Mouse (Mus musculus): ENCODE measurements at regions not wholly inside any gene's neighbourhood (a gene's known extent, or its start where the extent isn't known, plus 50 kb on each side); places are given as distances from the start of the nearest gene placed in this dataset.

DNA sequence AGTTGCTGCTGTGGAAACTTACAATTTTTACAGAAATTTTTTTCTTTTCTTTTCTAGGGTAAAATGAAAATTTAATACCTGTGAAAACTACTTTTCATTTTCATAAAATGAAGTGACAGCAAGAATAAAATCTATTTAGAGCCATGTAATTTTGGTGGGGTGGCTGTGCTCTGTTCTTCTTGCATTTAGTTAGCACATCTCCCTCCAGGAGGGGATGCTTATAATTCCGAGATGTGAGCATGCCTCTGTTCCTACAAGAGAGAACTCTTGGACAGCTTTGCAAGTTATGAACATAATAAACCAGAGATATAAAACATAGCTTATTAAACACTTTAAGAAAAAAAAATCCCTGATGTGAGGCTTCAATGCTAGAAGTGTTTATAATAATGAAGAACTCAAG lies 313.9 kb upstream of the Dph6 start:
- DNase-seq (ENCODE audit: low spot score in 2 of 2) = no peak

GRCm38 (mm10) chr2:114993419-114993818 lies 338.7 kb upstream of the Dph6 start:
- DNase-seq (ENCODE audit: low spot score in 2 of 2) = no peak

- no peak for DNase-seq (ENCODE audit: low spot score in 2 of 2)
These were observed 339.1 kb upstream of the Dph6 start for GRCm38 (mm10) chr2:114993882-114994281.

GRCm38 (mm10) chr2:114994691-114995347 lies 340.1 kb upstream of the Dph6 start:
- DNase-seq (ENCODE audit: low spot score in 2 of 2) = no peak

GRCm38 (mm10) chr2:115013916-115014315 lies 359.2 kb upstream of the Dph6 start:
- no peak for DNase-seq (ENCODE audit: low spot score in 2 of 2)

DNA sequence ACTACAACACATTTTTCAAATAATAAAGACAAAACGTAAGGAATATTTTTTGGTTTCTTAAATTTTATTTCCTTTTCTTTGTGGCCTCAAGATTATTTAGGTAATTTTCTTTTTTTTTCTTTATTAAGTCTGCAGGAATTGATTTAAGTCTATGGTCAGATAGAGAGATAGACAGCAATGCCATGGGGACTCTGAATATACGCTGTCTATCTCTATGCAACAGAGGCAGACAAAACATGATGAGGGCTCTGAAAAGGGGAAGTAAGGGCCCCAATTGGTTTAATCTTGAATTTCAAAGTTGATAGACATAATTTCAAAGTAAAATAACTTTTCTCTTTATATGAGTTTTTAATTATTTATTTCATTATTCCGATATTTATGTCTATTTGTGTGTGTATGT lies 372.0 kb upstream of the Dph6 start:
- DNase-seq (ENCODE audit: low spot score in 2 of 2) = no peak

- DNase-seq (ENCODE audit: low spot score in 2 of 2) = no peak
These were observed 376.4 kb upstream of the Dph6 start for GRCm38 (mm10) chr2:115031134-115031533.

- DNase-seq (ENCODE audit: low spot score in 2 of 2) = no peak
These were observed 381.4 kb upstream of the Dph6 start for GRCm38 (mm10) chr2:115036205-115036604.

DNA sequence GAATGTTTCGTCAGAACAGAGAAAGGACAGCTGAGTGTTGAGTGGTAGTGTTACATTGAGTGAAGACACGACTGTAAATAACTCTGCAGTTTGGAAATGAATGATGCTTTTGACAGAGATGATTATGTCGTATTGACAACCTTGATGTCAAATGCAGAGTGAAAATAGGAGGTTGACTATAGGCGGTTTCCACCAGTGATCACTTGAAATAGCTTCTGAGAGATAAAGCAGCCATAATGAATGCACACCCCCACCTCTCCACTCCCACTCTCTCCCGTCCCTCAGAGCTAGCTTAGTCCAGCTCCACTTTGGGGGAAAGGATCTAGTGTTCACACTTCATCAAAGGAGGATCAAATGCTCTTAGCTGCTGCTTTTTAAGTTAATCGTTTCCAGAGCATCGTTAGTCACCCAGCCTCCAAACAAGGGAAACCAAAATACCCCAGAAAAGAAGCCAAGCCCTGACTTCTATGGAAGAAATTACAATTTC lies 387.6 kb upstream of the Dph6 start:
- DNase-seq (ENCODE audit: low spot score in 2 of 2) = no peak

DNA sequence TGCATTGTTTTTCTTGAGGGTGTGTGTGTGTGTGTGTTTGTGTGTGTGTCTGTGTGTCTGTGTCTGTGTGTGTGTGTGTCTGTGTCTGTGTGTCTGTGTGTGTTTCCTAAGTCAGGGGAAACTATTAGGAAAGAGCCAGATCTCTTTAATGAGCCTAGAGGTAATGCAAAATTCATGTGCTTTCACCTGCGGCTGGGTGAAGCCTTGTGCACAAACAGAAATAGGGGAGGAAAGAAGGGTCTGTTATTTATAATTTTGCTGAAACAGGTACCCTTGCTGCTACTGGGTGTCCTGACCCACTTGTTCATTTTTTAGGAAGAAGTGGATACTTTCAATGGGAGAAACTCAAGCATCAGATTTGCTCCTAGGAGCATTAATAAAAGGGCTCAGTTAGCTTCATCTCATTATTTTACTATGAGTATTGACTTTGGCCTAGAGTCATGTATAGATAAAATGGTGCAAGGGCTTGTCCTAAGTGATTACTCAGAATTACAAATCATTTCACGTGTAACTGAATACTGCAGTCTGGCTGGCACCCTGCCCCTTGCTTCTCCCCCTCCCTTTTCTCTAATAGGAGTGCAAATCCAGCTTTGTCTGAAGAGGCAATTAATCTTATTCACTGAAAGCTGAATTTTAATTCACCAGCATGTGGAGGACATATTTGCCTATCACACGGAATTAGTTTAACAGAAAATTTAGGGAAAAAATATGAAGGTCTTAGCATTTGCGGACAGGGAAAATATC lies 401.7 kb upstream of the Dph6 start:
- DNase-seq (ENCODE audit: low spot score in 2 of 2) = no peak

GRCm38 (mm10) chr2:115057200-115057599 lies 402.4 kb upstream of the Dph6 start:
- DNase-seq (ENCODE audit: low spot score in 2 of 2) = no peak

DNA sequence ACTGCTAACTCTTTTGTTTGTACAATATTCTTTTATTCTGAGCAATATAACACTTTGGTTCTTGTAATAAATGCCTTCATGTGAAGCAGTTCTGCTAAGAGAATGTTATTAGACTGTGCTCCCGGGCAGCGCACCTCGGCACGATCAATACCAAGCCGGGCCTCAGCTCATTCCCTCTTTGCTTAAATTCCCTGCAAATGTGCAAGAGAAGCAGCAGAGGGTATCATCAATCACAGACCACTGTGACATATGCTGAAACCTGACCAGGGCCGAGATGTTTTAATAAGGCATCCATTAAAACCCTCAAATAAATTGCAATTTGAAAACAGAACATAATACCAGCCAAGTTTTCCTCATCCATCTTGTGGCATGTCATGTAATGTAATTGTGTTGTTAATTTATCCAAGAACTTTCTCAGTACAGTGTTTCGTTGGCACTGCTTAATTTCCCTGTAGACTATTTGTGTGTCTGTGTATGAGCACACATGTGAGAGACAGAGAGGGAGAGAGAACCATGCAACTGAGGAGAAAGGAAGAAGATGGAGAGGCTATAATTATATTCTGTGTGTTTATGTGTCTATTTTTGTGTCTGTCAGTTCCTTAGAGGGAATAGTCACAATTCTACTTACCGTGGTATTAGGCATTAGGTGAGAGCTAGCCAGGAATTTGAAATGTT lies 412.9 kb upstream of the Dph6 start:
- no peak for DNase-seq (ENCODE audit: low spot score in 2 of 2)

DNA sequence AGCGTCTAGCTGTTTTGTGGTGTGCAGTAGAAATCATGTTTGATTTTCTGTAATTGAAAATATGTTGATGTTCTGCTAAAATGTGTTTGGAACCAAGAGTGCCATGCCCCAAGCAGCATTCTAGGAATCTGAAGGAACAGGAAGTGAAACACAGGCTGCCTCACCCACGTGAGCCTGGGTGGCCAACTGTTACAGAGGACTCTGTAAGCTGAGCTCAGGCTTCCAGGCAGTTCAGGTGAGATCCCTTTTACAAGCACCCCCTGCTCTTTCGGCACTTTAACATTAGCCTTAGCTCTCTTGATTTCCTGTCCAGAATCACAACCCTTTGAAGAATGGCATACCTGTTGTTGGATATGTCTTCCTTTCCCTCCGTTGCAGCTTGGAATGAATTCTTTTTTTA lies 414.9 kb upstream of the Dph6 start:
- DNase-seq (ENCODE audit: low spot score in 2 of 2) = no peak

- no peak for DNase-seq (ENCODE audit: low spot score in 2 of 2)
These were observed 415.4 kb upstream of the Dph6 start for GRCm38 (mm10) chr2:115070123-115070522.

DNA sequence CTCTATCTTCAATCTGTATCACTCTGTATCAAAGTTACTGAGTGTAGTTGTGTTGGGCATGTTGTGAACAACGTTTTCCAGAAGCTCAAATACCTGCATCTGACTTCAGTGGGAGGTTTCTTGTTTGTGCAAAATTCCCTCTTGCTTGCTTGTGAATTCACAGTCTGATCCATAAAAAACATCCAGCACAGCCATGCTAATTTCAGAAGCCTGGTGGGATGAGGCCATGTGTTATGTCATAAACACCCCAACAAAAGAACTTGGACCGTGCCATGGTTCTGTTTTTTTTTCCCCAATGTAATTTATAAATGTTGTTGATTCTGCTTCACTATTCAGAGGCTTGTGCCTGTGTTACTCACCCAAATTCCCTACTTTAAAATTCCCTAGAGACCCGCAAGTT lies 415.9 kb upstream of the Dph6 start:
- DNase-seq (ENCODE audit: low spot score in 2 of 2) = no peak

- no peak for DNase-seq (ENCODE audit: low spot score in 2 of 2)
These were observed 427.0 kb upstream of the Dph6 start for GRCm38 (mm10) chr2:115081563-115082291.

GRCm38 (mm10) chr2:115082292-115082809 lies 427.6 kb upstream of the Dph6 start:
- no peak for DNase-seq (ENCODE audit: low spot score in 2 of 2)

DNA sequence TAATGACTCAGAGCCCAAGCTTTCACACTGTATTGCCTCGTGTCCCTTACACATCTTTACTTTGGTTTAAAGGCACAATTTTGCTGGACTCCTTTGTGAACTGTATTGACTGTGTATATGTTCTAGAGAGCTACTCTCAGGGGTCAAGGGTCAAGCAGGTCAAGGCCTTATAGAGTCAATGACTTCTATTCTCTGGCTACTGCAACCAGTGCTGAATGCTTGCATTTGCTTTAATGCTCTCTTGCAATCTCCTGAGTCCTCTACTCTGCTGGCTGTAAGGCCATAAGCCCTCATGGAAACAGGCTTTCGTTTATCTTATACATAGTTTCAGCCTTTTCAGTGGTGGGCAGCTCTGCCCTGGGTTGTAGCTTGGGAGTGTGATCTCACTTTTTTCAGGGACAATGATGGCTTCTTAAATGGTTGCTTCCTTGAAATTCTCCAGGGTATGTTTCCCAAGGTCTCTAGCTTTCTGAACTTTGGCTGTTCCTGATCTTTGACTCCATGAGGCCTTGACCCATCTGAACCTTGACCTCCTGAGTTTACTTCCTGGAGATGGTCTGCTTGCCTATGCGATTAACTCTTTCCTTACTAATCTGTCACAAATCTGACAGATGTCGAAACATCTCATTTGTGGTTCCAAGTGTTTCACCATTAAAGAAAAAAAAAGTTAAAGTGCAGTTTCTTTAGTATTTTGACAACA lies 433.8 kb upstream of the Dph6 start:
- no peak for DNase-seq (ENCODE audit: low spot score in 2 of 2)

DNA sequence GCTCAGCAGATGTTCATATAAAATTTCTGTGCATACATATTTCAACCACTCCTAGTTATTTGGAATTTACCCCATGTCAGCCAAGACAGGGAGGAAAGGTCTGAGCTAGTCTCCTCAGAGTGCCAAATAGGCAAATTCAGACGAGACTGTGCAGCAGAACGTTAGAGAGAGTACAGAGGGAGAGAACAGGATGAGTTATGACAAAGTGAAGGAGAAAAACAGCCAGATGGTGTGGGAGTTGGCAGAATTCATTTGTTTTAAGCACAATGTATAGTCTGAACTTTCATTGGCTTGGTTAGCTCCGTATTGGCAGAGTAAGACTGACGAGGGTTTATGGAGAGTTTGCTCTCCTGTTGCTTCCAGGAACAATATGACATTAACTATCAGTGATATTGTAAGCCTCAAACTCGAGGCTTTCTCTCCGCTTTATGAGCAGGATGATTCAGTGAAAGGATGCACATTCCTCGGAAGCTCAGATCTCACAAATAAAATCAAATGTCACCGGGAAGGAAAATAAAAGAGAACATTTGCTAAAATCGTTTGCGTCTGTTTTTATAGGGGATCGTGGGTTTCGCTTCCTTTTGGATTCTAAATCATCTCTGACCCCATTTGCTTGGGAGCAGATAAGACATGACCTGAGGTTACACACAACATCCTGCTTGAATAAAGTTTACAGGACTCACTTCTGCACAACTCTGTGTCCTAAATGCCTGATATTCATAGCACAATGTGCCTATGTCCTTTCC lies 435.8 kb upstream of the Dph6 start:
- DNase-seq (ENCODE audit: low spot score in 2 of 2) = no peak

GRCm38 (mm10) chr2:115095351-115095750 lies 440.6 kb upstream of the Dph6 start:
- DNase-seq (ENCODE audit: low spot score in 2 of 2) = no peak

GRCm38 (mm10) chr2:115101501-115101900 lies 446.7 kb upstream of the Dph6 start:
- no peak for DNase-seq (ENCODE audit: low spot score in 2 of 2)
